Mouse (Mus musculus) heart, postnatal 0 days (tissue): ENCODE results near the gene Itga1.

ENCODE experiments used
- CTCF ChIP-seq: IDR thresholded peaks from 2 replicates; pipeline ENCODE4 v1.5.1; 2016; ENCODE audit warnings: antibody characterized with exemption, control low read depth, low read depth
- EP300 ChIP-seq: IDR thresholded peaks from 2 replicates; pipeline ENCODE4 v1.6.1; 2016; ENCODE audit warnings: antibody characterized with exemption, low read depth

- no peak for TF ChIP-seq CTCF
- no peak for TF ChIP-seq EP300
These were observed 21.7 kb downstream of the Itga1 start for GRCm38 (mm10) chr13:115079996-115080585.
